Mouse (Mus musculus): Measurements from ENCODE around the gene 1700017B05Rik.
"Not testable (repeated sequence)": the region's sequence is repeated elsewhere in the genome, so short reads cannot be mapped to it uniquely, and the experiment has no call there.

1700017B05Rik gene

DNA sequence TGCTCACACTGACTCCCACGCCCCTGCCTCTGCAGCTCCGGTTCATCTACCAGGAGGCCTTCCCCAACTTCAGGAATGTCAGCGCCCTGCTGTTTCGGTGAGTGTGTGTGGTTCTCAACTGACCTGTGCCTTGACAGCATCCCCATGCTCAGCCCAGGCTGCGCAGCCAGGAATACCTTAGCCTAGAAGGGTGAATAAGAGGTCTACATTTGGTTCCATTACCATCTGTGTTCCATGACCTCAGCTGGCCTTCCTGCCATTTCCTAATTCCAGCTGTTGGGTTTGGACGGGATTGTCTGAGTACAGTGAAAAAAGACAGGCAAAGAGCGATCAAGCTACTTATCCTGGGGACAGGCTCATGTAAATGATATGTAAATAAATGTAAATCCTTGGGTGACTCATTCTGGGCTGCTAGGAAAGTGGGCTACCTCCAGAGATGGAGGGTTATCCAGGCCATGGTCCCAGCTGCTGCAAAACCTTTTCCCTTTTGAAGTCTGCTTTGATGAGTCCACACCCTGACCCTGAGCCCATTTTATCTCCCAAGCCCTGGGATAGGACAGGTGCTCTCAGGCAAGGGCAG is 18.2 kb downstream of the 1700017B05Rik start:
- DNase-seq, result no peak

DNA sequence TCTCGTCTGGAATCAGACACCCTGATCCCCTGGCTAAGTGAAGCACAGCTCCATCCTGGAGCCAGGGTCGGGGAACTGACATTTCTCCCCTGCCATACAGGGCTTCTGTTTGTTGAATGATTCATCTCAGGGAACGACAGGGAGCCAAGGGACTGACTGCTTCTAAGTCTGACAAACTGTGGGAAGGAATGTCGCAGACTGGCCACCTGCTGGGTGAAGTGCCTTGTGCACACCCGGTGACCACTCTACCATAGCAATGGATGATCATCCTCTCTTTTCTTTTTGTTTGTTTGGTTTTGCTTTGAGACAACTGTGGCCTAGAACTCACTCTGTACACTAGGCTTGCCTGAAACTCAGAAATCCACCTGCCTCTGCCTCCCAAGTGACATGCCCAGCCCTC is 19.5 kb downstream of the 1700017B05Rik start:
- no peak for DNase-seq

DNA sequence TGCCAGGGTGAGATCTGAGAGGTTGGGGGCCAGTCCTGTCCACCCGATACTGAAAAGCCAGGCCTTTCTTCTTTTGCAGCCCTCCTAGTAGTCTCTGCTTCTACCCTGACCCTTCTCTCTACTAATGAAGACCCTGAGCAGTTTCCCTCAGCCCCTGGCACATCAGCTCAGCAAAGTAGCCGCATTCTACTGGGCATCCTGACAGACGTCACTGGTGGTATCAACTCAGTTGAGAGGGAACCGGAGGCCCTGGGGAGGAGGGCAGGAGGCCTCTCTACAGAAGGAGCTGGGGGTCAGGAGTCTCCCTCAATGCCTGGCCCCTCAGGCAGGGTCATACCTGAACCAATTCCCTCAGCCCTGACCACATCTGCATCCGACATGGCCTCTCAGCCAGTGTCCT is 21.3 kb downstream of the 1700017B05Rik start:
- no peak for DNase-seq

- no peak for DNase-seq
Measured at GRCm38 (mm10) chr9:57238220-57238619, 24.2 kb downstream of the 1700017B05Rik start.

DNA sequence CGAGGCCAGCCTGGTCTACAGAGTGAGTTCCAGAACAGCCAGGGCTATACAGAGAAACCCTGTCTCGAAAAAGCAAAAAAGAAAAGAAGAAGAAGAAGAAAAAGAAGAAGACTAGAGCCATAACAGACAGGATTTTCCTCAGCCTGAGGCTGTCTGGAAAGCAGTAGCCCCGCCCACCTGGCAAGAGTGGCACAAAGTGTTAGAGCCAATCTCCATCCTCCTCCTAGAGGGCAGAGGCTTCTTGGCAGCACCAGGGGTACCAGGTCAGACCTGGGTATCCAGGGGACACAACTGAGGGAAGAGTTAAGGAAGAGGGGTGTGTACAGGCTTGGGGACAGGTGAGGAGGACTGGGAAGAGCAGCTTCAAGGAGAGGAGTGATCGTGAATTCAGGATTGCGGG is 24.7 kb downstream of the 1700017B05Rik start:
- DNase-seq, result no peak

DNA sequence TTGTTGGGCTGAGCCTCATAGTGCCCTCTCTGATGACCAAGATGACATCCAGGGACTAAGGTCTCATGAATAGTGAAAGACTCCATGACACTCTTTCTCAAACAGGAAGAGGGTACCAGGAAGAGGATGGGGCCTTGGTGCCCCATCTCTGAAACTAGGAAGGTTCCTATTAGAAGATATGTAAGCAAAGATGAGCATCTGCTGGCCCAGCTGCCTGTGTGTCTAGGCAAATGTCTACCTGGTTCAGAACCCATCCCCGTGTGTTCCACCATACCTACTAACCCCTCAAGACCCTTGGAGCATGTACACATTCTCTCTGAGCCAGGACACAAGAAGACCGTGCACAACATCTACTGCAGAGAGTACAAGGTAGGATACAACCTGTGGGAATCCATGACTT is 26.2 kb downstream of the 1700017B05Rik start, which contains the start of gene Trcg1:
Trcg1 (plus strand) TSS at position 301 of the 400 bp plus-strand sequence.
- DNase-seq, result no peak

DNA sequence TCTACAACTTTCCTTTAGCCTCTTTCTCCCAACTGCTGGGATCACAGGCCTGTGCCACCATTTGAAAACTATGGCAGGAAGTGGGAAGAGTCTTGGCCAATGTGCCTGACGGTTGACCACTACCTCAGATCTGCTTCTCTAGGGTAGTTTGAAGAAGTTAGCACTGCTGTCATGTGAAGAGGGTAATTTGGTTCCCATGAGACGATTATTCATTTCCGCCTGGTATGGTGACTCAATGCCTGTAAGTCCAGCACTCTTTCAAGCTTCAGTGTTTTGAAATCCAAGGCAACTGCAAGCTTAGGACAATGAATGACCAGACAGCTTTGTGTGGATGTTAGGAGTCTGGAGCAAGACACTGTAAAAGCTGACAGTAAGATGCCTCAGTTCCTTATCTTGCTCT is 28.6 kb downstream of the 1700017B05Rik start:
- no peak for DNase-seq

DNA sequence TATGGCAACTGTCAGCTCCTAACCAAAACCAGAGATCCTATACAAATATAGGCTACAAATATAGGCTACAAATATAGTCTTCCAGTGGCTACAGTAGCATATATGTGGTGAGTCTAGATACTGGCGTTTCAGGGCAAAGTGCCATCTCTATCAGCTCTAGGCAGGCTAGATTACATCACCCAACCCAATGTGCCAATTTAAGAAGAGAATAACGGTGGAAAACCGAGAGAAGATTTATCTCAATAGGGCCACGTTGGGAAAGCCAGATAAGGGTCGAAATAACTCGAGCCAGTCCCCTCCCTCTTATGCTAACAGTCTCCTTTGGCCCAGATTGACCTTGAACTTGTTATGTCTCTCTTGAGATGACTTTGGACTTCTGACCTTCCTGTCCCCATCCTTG is 29.3 kb downstream of the 1700017B05Rik start:
- no peak for DNase-seq

DNA sequence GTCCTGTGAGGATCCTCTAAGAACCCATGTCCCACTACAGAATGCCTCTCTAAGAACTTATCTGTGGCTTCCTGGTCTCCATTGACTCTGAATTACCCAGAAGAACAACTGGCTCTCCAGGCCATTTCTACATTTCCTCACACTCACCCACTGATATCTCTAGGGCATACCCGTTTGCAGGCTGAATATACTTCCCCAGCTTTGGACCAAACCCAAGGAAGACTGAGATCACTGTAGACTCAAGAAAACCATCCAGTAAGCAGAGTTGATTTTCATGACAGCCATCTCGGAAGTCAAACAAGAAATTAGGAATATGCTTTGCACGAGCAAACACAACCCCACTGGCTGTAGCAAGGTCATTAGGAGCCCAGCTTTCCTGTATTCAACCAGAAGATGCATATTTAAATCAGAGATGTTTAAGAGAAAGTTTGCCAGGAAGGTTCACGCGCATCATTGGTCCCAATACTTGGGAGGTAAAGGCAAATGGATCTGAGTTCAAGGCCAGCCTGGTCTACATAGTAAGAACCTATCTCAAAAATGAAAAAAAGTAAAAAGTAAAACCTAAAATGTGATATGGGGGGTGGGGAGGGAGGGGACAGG is 30.0 kb downstream of the 1700017B05Rik start:
- DNase-seq, result no peak

DNA sequence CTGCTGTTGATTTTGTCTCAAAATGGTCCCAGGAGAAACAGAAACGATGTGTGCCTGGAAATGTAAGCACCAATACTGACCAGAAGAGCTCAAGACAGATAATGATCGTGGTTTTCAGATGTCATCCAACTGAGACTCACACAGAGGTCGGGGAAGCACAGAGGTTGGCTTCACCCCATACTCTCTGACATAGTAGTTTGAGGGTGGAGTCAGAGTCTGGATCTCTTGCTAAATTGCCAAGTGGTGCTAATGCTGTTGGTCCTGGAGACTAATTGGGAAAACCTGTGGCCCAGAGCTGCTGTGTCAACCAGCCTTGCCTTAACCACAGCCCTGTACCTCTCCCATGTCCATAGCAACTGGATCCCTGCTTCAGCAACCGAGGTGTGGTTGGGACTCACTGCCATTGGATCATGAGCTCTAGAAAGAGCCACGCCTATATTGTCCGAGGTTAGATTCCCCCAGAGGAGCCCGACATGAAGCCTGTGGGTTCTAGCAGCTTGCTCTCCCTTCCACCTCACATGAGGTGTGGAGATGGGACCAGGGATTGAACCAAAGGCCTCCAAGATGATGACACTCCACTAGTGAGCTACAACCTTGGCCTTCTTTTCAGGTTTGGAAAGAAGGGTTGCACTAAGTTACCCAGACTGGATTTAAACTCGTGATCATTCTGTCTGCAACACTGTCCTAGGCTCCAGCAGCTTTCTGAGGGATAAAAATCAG is 30.7 kb downstream of the 1700017B05Rik start:
- DNase-seq, result no peak

- DNase-seq, result no peak
Measured at GRCm38 (mm10) chr9:57230146-57230783, 32.1 kb downstream of the 1700017B05Rik start.

DNA sequence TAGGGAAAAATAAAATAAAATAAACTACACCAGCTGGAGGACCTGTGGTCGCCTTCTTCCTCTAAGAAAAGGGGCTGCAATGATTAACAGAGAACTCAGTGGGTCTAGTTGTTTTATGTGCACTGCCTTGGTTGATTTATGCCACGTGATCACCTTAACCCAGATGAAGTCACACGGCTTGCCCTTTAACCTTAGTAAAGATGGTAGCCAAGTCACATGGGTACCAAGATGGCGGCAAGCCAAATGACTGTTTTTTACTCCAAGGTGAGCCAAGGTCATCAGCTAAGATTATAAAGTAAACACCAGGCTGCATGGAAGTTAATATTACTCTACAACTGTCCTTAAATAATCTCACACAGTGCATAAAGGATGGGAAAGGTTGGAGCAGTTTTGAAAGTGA is 32.7 kb downstream of the 1700017B05Rik start:
- DNase-seq, result no peak

- DNase-seq, result no peak
Measured at GRCm38 (mm10) chr9:57228186-57228585, 34.2 kb downstream of the 1700017B05Rik start.

- DNase-seq, result no peak
Measured at GRCm38 (mm10) chr9:57227203-57227602, 35.2 kb downstream of the 1700017B05Rik start.

DNA sequence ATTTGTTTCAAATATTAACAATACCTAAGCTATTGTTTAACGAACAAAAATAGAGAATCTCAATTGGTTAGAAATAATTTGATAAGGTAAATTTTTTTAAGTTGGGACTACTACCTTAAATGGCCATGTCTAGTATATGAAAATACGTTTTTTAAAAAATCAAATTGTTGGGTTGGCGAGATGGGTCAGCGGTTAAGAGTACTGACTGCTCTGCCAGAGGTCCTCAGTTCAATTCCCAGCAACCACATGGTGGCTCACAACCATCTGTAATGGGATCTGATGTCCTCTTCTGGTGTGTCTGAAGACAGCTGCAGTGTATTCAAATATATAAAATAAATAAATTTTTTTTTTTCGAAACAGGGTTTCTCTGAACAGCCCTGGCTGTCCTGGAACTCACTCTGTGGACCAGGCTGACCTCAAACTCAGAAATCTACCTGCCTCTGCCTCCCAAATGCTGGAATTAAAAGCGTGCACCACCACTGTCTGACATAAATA is 35.7 kb downstream of the 1700017B05Rik start:
- not testable (repeated sequence) for DNase-seq

- no peak for DNase-seq
Measured at GRCm38 (mm10) chr9:57225780-57226627, 36.4 kb downstream of the 1700017B05Rik start.

DNA sequence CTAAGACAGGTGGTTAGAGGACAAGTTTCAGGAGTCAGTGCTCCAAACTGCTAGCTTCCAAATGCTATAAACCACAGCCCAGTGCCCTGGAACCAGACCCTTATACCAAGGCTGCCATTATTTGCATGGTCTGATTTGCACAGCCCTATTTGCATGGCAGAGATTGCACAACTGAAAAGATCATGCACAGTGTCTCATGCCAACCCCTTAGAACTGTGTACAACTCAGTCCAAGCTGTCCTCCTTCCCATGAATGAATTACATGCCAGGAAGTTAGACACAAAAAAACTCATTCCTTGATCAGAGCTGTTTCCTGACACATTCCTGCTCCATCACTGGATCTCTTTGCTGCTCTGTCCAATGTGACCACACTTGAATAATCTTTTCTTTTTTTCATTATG is 39.1 kb downstream of the 1700017B05Rik start:
- DNase-seq, result no peak

GRCm38 (mm10) chr9:57220356-57220755 is 42.1 kb downstream of the 1700017B05Rik start:
- peak; percentile 63 for DNase-seq

DNA sequence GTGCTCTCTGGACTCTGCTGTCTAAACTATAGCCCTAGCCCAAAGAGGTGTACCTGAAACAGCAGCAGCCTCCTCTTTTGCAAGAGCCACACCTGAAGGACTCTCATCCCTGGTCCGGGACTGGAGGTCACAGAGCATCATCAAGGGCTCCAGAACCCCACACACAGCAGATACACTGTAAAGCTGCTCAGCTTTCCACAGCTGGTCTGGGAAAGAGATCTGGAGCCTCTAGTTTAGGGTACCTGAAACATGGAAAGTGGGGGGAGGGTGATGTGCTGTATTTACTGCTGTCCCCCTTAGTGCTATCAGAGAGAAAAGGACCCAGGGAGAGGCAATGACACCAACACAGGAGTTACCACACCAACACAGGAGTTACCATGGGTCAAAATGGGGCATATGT is 42.9 kb downstream of the 1700017B05Rik start:
- no peak for DNase-seq

DNA sequence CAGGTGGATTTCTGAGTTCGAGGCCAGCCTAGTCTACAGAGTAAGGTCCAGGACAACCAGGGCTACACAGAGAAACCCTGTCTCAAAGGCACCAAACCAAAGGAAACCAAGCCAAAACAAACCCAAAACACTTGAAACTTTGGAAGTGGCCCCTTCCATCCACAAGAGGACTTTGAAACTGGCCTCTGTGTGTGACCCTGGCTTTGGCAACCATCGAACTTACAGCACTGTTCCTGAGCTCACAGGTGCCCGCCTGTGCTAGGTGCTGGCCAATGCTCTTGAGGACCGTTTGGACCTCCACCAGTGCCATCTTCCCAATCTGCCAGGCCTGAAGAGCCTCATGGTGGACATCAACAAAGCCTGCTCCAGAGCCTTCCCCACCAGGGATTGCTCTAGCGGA is 43.6 kb downstream of the 1700017B05Rik start:
- no peak for DNase-seq

DNA sequence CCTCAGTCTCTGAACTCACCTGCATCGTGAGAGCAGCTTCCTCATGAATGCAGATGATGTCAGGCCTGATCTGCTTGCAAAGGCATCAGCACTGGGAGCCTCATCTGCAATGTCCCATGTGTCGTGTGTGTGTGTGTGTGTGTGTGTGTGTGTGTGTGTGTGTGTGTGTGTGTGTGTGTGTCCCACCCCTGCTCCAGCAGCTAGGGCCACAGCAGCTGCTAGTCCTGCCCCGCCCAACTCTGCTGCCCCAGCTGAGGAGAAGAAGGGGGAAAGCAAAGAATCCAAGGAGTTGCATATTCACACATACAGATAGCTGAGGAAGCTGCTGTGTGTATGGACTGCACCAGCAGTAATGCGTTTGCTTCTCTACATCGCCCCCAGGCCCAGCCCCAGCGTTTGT is 45.2 kb downstream of the 1700017B05Rik start:
- no peak for DNase-seq

GRCm38 (mm10) chr9:57214500-57214899 is 47.9 kb downstream of the 1700017B05Rik start:
- no peak for DNase-seq
